Mouse (Mus musculus): ENCODE measurements around the gene Trpm1.
A peak's percentile ranks its signal among the peaks of the same experiment; 100 is the strongest.

The Trpm1 gene

DNA sequence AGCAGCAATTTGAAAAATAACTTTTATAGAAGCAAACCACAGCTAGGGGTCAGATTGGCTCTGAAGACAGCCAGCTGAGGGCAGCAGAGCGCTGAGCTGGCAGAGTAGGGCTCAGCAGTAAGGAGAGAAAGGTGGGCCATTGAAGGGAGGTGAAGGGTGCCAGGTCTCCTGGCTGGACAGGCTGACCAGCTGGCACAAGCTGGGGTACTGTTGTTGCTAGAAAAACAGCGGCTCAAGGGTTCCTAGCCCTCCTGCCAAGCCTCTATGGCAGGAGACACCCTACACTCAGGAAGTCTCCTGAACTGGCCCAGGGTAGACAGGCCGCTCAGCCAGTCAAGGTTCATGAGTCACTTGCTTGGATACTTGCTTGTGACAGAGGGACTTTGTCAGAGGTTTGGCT is 11.4 kb downstream of the Trpm1 start:
- DNase-seq = peak; percentile 38

DNA sequence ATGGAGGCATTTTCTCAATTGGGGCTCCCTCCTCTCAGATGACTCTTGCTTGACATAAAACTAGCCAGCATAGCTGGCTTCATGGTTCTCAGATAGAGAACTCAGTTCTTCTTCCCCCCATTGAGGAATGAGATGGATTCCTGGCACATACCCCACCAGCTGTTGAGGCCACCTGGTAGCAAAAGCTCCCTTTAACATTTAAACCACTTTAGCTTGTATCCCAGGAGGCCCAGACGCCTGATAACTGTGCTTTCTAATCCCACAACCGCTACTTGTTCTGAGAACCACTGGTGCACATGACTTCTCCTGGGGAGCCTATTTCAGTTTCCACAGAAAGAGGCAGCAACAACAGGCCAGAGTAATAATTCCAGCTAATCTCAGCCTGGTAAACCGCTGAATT is 12.4 kb downstream of the Trpm1 start:
- DNase-seq = no peak

DNA sequence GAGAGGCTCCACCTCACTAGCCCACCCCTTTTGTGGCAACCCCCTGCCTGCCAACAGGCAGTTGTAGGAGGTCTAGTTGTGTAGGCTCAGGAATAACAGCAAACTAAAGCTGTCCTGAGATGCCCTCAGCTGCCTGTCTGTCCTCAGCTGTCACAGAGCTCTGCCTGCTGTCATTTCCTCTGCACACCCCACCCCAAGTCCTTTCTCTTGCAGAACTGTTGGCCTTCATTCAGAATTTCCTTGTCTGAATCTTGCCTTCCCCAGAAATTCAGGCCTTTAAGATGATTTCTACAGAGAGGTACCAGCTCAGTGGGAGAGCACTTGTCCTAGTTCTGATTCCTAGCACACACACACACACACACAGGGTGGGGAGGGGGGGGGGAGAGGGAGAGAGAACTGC is 13.1 kb downstream of the Trpm1 start:
- DNase-seq = no peak

DNA sequence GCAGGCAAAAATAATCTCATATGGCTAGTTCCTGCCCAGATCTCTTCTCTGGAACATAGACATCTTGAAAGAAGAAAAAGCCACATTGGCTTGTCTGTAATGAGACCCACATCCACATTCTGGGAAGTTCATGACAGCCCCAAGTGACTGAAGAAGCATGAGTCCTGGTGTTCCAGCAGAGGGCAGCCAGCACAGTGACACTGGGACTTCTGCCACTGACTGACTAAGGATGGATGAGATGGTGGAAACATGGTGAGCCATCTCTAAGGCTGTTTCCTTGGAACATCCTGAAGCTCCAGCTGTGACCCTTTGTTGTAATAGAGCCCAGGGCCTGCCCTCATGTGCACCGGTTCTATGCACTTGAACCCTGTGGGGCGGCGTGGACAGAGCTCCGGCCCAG is 25.7 kb downstream of the Trpm1 start:
- DNase-seq = no peak

GRCm38 (mm10) chr7:64185203-64185931 is 31.7 kb downstream of the Trpm1 start:
- no peak for DNase-seq

DNA sequence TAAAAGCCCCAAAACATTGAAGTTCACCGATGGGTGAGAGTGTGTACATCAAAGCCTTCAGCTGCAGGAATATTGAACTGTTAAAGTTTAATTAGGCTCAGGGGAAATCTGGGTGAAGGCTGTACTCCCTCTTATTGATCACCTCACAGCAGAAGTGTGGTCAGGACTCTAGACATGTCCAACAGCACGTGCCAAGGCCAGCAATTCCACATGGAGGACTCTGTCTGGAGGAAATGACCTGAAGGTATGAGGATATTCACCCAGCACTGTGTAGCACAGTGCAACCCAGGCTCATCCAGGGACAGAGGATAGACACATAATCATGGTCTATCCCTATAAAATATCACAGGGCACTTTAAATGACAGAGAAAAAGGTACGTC is 32.3 kb downstream of the Trpm1 start:
- no peak for DNase-seq

DNA sequence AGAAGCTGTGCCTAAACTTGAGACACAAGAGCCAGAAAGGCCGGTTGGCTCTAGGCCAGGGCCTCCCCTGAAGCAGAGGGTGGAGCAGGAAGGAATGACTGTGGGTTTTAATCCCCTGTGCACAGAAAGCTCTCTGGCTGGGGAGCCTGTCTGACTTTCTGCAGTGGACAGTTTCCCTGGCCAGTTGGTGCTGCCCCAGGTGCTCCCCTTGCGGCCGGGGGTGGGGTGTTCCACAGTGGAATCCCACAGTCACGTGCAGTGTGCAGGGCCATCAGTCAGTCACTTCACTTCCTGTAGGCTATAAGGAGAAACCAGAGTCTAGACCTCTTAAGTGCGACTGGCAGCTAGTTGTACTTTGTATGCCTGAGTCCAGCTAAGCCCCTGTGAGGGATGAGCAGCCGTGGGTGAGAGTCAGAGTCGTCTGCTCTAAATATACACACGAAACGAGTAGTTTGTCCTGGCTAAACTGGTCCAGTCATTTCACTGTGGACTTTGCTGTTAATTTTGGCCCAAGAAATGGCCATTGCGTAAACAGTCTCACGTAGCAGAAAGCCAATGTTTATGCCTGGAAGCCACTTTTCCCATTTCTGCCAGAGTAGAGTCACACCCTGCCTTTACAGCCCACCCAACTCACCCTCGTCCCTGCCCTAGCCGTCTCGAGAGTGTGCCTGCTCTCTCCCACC is 38.8 kb downstream of the Trpm1 start:
- no peak for DNase-seq

DNA sequence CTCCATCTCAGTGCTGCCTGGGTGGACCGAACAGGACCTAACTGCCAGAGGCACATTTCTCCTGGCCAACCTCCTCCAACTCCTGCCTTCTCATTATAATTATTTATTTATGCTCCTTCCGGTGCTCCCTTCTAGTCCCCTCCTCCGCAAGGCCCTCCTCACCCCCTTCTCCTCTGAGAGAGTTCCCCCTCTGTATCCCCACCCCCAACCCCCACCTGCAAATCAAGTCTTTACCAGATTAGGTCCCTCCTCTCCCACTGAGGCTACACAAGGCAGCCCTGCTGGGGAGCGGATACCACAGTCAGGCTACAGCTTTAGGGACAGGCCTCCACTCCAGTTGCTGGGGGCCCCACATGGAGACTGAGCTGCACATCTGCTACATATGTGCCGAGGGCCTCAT is 39.8 kb downstream of the Trpm1 start:
- no peak for DNase-seq

GRCm38 (mm10) chr7:64196114-64196513 is 42.5 kb downstream of the Trpm1 start:
- DNase-seq = no peak

DNA sequence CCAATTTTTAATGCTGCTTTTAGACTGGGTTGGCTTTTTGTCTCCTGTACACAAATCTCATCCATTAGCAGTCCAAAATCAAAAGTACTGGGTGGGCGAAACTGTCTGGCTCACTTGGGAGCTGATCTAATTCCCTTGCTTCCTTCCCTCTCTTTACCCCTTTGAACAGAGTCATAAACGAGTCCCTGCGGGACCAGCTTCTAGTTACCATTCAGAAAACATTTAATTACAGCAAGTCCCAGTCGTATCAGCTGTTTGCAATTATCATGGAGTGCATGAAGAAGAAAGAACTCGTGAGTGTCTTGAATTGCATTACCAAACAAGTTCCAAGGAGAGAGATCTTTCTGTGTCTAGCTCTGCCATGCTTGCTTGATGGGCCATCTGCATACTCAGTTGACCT is 55.1 kb downstream of the Trpm1 start:
- DNase-seq = no peak

DNA sequence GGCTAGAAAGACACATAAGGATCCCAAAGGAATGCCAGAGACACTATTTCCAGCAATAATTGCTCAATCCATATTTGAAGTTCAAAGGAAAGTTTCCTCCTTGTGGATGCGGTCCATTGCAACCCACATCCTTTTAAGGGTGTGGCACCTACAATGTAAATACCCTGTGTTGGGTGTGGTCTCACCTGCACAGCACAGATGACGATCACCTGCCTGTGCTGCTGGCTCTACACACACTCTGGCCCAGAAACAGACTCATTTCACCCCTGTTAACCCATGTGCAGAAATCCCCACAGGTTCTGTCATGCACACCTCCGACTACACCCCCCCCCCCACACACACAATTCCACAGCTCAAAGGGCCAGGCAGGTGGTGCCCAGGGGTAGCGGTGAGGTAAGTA is 59.2 kb downstream of the Trpm1 start:
- no peak for DNase-seq

- DNase-seq = no peak
Measured at GRCm38 (mm10) chr7:64214066-64214465, 60.4 kb downstream of the Trpm1 start.

DNA sequence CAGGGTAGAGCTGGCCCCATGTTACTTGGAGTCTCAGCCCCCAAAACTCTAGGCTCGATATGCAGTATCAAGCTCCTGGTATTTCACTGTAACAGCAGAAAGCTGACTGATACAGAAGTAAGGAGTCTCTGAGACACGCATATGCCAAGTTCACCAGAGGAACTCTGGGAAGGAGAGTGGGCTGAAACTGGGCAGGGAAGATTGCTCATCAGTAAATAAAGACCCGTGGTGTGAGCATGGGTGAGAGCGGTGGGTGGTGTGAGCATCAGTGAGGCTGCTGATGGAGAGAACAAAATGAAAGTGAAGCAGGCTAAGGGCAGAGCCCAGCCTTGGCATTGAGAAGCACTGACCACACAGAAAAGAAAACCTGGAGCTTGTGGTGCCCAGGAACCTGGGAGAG is 62.0 kb downstream of the Trpm1 start:
- DNase-seq = peak; percentile 34

- no peak for DNase-seq
Measured at GRCm38 (mm10) chr7:64217428-64217827, 63.8 kb downstream of the Trpm1 start.

DNA sequence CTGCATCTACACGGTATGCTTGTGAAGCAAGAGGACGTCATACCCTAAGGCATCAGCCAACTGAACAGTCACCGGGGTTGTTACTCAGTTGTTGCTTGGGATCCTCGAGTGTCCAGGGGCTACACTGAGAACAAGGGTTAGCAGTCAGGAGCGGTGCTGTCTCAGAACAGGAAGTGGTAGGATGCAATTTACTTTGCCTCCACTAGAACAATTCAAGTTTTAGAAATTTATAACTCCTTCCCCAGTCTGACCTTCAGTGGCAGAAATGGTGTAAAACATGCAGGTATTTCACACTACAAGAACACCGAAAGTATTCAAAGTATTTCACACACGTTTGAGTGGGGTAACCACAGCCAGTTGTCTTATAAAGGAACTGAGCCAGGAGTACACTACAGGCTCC is 66.1 kb downstream of the Trpm1 start:
- no peak for DNase-seq

- no peak for DNase-seq
Measured at GRCm38 (mm10) chr7:64223215-64223614, 69.6 kb downstream of the Trpm1 start.

GRCm38 (mm10) chr7:64226339-64227194 is 72.9 kb downstream of the Trpm1 start:
- no peak for DNase-seq

DNA sequence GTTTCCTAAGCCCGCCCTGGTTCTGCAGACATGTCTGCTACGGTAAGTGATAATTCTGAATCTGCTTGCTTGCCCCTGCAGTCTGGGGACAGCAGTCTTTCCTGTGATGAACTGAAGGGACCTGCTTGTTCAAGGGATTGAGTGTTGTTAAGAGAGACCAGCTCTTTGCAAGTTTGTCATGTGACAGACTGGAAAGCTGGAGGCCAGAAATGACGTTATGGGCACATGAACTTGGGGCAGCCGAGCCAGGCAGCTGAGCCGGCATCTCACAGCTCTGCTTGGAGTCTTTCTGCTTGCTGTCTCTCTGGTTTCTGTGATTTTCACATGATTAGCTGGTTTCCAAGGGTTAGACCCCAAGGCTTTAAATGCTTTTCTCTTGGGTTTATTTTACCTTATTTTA is 74.0 kb downstream of the Trpm1 start:
- DNase-seq = no peak

DNA sequence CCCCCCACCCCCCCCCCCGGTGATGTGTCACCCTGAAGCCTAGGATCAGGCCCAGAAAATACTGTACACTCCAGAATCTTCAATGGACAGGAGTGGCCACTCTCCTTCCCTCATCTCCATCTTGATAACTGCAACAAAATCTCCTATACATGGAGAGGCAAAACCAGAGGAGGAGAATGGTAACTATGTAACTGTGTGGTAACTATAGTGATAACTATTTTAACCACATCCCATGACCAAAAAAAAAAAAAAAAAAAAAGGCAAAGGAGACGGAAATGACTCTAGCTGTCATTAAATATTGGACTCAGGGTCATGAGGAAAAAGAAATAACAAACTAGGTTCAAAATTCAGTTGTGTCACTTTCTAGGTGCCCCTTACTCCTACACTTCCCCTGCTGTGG is 74.7 kb downstream of the Trpm1 start:
- DNase-seq = no peak

- DNase-seq = no peak
Measured at GRCm38 (mm10) chr7:64229911-64230310, 76.3 kb downstream of the Trpm1 start.

GRCm38 (mm10) chr7:64231001-64231400 is 77.4 kb downstream of the Trpm1 start:
- no peak for DNase-seq

DNA sequence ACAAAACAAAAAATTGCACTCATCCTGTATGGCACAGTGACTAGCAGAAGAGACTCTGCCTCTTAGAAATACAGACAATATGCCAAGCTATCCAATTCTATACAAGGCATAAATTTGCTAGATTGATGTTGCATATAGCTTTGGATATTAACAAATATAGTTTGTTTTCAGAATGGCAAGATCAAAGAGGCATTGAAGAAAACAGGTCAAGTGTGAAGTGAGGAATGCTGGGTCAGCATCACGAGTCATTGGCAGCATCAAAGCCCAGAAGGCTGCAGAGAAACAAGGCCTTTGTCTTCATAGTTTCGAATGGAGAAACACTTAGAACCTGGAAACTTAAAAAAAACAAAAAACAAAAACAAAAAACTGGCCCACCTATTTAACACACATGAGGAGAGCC is 78.4 kb downstream of the Trpm1 start:
- DNase-seq = no peak

- DNase-seq = no peak
Measured at GRCm38 (mm10) chr7:64234310-64234820, 80.7 kb downstream of the Trpm1 start.

GRCm38 (mm10) chr7:64236521-64236920 is 82.9 kb downstream of the Trpm1 start:
- DNase-seq = no peak
